Mouse (Mus musculus): ENCODE results near the gene 4933415A04Rik. TPM values are rescaled to one million over a fixed set of nuclear protein-coding genes. Genes with fewer than 3 reads are reported as not detected.
A peak's percentile ranks its signal among the peaks of the same experiment; 100 is the strongest.

The 4933415A04Rik gene
- polyA plus RNA-seq, 1 experiment from 2014 or later = 3.3 TPM

DNA sequence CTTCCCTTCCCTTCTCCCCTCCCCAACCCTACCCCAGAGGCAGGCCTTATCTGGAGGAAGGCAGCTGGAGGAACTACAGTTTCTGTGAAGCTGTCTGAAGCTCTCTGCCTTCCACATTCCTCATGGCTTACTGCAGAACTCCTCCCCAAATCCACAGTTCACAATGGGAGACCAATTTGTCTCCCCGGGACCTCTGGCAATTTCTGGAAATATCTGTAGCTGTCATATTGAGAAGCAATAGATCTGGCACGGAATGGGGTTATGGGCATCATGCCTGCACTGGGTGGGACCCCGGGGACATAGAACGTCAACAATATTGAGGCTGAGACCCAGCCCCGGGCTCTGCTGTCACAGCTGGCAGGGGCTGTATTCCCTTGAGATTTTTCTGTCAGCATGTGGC lies 31.1 kb downstream of the 4933415A04Rik start:
- H3K27ac ChIP-seq (ENCODE audit: low read length) = peak overlapping the region; percentile 18; the same call in 1 of the 2 replicates
- 35% methylated on average over 5 of the region's 5 CpGs for WGBS
- no peak overlapping the region for H3K4me2 ChIP-seq (ENCODE audit: low read length)
- no peak overlapping the region for H3K9ac ChIP-seq (replicated peaks; ENCODE audit: low read depth, low read length)
- no peaks in the 10 kb centered on the region for H3K27me3 ChIP-seq (replicated peaks; ENCODE audit: control insufficient read depth, insufficient read depth, low read length)
- ATAC-seq = peak; percentile 29
- H3K36me3 ChIP-seq (ENCODE audit: control insufficient read depth, insufficient read depth) = no peaks in the 10 kb centered on the region
- no peak overlapping the region for H3K4me3 ChIP-seq (replicated peaks; ENCODE audit: low read length)
- peaks cover 8% of the 10 kb centered on the region for H3K4me1 ChIP-seq (replicated peaks; ENCODE audit: control insufficient read depth, insufficient read depth, low read length)
- no peaks in the 10 kb centered on the region for H3K9me3 ChIP-seq (ENCODE audit: control insufficient read depth, low read length)

DNA sequence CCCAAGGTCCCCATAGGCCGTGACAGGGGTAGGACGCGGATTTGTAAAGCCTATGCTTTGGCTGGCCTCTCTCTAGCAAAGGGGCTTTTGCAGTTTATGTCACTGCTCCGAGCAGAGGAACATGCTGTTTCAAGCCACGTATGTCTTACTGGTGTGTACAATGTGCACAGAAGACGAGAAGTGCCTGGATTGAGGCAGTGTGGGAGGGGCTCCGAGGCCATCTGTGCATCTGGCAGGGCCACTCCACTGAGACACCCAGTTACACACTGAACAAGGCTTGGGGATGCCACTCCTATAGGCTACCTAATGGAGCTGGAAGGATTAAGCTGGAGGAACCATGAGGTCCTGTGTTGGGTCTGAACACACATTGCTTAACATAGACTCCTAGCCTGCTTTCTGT lies 31.6 kb downstream of the 4933415A04Rik start:
- peak; percentile 82 for ATAC-seq
- Histone ChIP-seq H3K9me3 (ENCODE audit: control insufficient read depth, low read length) (no peaks in the 10 kb centered on the region), H3K4me1 (replicated peaks; ENCODE audit: control insufficient read depth, insufficient read depth, low read length) (peaks cover 7% of the 10 kb centered on the region; the same call in 1 of the 2 replicates), H3K4me3 (replicated peaks; ENCODE audit: low read length) (no peak overlapping the region), H3K27me3 (replicated peaks; ENCODE audit: control insufficient read depth, insufficient read depth, low read length) (no peaks in the 10 kb centered on the region), H3K36me3 (ENCODE audit: control insufficient read depth, insufficient read depth) (no peaks in the 10 kb centered on the region), H3K4me2 (ENCODE audit: low read length) (no peak overlapping the region), H3K27ac (ENCODE audit: low read length) (peak overlapping the region; percentile 18; the same call in 1 of the 2 replicates), H3K9ac (replicated peaks; ENCODE audit: low read depth, low read length) (no peak overlapping the region)
- 56% methylated on average over 7 of the region's 7 CpGs for WGBS

DNA sequence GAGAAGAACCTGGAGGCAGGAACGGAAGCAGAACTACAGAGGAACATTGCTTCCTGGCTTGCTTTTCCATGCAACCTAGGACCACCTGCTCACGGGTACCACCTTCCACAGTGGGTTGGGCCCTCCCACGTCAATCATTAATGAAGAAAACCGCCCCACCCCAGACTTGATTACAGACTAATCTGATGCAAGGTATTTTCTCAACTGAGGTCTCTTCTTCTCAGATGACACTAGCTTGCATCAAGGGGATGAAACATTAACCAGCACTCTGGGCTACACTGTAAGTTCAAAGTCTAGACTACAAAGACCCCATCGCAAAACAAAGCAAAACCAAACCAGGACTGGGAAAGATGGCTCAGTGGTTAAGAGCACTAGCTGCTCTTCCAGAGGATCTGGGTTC lies 34.9 kb downstream of the 4933415A04Rik start:
- H3K4me3 ChIP-seq (replicated peaks; ENCODE audit: low read length) = no peak overlapping the region
- no peak overlapping the region for H3K4me2 ChIP-seq (ENCODE audit: low read length)
- H3K9me3 ChIP-seq (ENCODE audit: control insufficient read depth, low read length) = no peaks in the 10 kb centered on the region
- H3K4me1 ChIP-seq (replicated peaks; ENCODE audit: control insufficient read depth, insufficient read depth, low read length) = peaks cover 15% of the 10 kb centered on the region
- no peaks in the 10 kb centered on the region for H3K36me3 ChIP-seq (ENCODE audit: control insufficient read depth, insufficient read depth)
- H3K27ac ChIP-seq (ENCODE audit: low read length) = no peak overlapping the region
- H3K9ac ChIP-seq (replicated peaks; ENCODE audit: low read depth, low read length) = no peak overlapping the region
- 85% methylated on average over 5 of the region's 5 CpGs for WGBS
- no peak for ATAC-seq
- H3K27me3 ChIP-seq (replicated peaks; ENCODE audit: control insufficient read depth, insufficient read depth, low read length) = no peaks in the 10 kb centered on the region

DNA sequence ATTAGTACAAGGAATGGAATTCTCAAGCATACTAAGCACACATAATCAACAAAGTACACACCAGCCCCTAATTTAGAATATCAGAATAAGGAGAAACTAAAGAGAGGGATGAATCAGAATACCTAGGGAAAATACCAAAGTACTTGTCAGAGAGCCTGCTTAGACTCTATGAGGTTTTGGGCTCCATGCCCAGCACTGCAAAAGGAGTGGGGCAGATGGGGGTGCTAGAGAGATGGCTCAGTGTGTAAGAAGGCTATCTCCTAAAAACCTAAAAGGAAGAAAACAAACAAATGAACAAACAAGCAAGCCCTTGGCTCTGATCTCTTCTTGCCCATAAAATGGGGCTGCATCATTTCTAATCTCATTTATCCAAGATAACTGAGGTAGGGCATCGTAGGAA lies 37.5 kb downstream of the 4933415A04Rik start:
- Histone ChIP-seq H3K4me3 (replicated peaks; ENCODE audit: low read length) (no peak overlapping the region), H3K4me2 (ENCODE audit: low read length) (no peak overlapping the region), H3K27ac (ENCODE audit: low read length) (no peak overlapping the region), H3K9me3 (ENCODE audit: control insufficient read depth, low read length) (no peaks in the 10 kb centered on the region), H3K4me1 (replicated peaks; ENCODE audit: control insufficient read depth, insufficient read depth, low read length) (peaks cover 15% of the 10 kb centered on the region), H3K27me3 (replicated peaks; ENCODE audit: control insufficient read depth, insufficient read depth, low read length) (no peaks in the 10 kb centered on the region), H3K36me3 (ENCODE audit: control insufficient read depth, insufficient read depth) (no peaks in the 10 kb centered on the region), H3K9ac (replicated peaks; ENCODE audit: low read depth, low read length) (no peak overlapping the region)
- ATAC-seq = no peak
- 89% methylated on average over 1 of the region's 1 CpGs for WGBS

DNA sequence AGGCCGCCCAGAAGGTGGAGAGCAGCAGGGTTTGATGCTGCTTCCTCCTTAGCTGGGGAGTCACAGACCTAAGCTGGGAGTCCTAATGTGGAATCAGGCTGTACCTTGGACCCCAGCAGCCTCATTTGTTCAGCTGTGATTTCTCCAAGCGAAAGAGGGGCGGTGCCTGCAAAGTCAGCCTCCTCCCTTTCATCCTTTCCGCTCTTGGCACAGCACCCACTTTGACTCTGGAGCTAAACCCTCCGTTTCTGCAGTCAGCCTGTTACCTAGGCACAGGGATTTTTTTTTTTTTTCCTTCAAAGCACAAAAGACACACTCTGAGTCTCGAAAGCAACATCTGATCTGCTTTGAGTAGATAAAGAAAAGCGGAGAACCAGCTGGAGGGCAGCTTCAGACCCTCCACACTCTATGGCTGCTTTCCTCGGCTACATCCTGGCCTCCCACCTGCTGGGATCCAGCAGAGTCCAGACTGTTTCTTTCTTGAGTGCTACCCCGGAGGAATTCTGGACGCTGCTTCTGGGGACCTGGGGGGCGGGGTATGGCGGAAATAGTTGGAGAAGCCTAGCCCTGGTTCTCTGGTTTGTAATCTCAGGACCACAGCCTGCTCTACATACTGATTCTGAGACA lies 39.6 kb downstream of the 4933415A04Rik start:
- Histone ChIP-seq H3K4me2 (ENCODE audit: low read length) (peak overlapping the region; percentile 33), H3K4me3 (replicated peaks; ENCODE audit: low read length) (peak overlapping the region; percentile 3; the same call in 1 of the 2 replicates), H3K27me3 (replicated peaks; ENCODE audit: control insufficient read depth, insufficient read depth, low read length) (no peaks in the 10 kb centered on the region), H3K4me1 (replicated peaks; ENCODE audit: control insufficient read depth, insufficient read depth, low read length) (peaks cover 15% of the 10 kb centered on the region), H3K27ac (ENCODE audit: low read length) (peak overlapping the region; percentile 1; the same call in 1 of the 2 replicates), H3K9ac (replicated peaks; ENCODE audit: low read depth, low read length) (peak overlapping the region; percentile 5), H3K9me3 (ENCODE audit: control insufficient read depth, low read length) (no peaks in the 10 kb centered on the region), H3K36me3 (ENCODE audit: control insufficient read depth, insufficient read depth) (no peaks in the 10 kb centered on the region)
- peak; percentile 61 for ATAC-seq
- 7% methylated on average over 12 of the region's 12 CpGs for WGBS

DNA sequence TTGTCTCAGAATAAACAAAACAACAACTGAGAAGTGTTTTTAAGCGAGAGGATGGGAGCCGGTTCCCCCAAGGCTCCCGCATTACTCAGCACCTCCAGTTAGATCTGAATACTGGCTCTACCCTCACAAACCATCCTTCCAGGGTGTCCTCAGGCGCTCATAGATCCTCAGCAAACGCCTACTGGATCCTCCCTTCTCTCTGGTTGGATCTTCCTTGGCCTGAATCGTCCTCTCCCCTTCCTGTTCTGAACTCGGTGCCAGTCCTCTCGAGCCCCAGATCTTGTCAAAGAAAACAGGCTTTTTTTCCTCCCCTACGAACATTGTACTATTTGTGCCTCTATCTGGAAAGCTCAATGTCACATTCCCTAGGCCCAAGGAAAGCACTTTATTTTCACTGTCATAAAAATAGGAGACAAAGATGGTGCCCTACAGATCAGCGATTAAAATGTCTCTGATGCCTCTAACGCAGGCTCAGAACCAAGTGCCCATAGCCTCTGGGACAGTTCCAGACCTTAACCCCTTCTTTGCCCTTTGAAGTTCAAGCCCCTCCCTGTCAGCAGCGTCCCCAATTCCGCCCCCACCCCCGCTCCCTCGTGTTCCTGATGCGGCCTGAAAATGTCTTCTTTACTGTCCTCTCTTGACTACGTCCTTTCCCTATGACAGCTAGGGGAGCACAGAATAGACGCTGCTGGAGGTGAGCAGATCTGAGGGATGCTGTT lies 40.2 kb downstream of the 4933415A04Rik start:
- peak overlapping the region; percentile 33 for H3K4me2 ChIP-seq (ENCODE audit: low read length)
- H3K9me3 ChIP-seq (ENCODE audit: control insufficient read depth, low read length) = no peaks in the 10 kb centered on the region
- no peak overlapping the region for H3K4me3 ChIP-seq (replicated peaks; ENCODE audit: low read length)
- ATAC-seq = peak; percentile 32; the same call in 1 of the 2 replicates
- H3K27ac ChIP-seq (ENCODE audit: low read length) = peak overlapping the region; percentile 1; the same call in 1 of the 2 replicates
- WGBS = 36% methylated on average over 18 of the region's 18 CpGs
- peaks cover 15% of the 10 kb centered on the region for H3K4me1 ChIP-seq (replicated peaks; ENCODE audit: control insufficient read depth, insufficient read depth, low read length)
- H3K9ac ChIP-seq (replicated peaks; ENCODE audit: low read depth, low read length) = no peak overlapping the region
- H3K27me3 ChIP-seq (replicated peaks; ENCODE audit: control insufficient read depth, insufficient read depth, low read length) = no peaks in the 10 kb centered on the region
- H3K36me3 ChIP-seq (ENCODE audit: control insufficient read depth, insufficient read depth) = no peaks in the 10 kb centered on the region

DNA sequence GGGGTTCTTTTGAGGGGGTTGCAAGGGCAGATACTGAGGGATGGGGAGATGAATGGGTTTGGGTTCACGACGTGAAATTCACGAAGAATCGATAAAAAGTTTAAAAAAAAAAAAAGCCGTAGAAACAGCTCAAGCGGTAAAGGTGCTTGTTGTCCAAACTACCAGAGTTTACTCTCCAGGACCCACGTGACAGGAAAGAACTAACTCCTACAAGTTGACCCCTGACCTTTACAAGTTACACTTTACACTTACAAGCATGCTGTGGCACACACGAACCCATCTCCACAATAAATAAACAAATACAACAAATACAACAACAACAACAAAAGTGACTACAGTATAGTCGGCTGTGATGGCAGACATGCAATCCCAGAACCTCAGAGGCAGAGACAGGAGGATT lies 44.8 kb downstream of the 4933415A04Rik start:
- 90% methylated on average over 9 of the region's 9 CpGs for WGBS

DNA sequence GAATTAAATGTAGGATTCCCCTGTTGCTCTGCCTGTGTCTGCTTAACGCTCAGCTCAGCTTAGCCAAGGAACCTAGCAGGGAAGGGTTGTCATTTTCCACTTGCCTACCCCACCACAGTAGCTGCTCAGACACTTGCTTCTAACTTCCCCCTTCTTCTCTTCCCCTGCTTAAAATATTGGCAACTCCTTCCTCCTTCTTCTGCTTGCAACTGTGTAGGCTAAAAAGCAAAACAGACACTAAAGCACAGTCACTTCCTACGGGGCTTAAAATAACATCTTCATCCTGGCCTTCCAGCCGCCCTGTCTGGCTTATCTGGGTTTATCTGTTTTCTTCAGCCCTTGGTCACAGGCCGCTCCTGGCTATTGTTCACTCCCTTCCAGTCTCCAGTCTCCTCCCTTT lies 45.7 kb downstream of the 4933415A04Rik start:
- H3K27me3 ChIP-seq (replicated peaks; ENCODE audit: control insufficient read depth, insufficient read depth, low read length) = no peaks in the 10 kb centered on the region
- H3K4me2 ChIP-seq (ENCODE audit: low read length) = no peak overlapping the region
- no peak overlapping the region for H3K27ac ChIP-seq (ENCODE audit: low read length)
- WGBS = 59% methylated on average over 4 of the region's 4 CpGs
- no peaks in the 10 kb centered on the region for H3K36me3 ChIP-seq (ENCODE audit: control insufficient read depth, insufficient read depth)
- no peak overlapping the region for H3K9ac ChIP-seq (replicated peaks; ENCODE audit: low read depth, low read length)
- no peak overlapping the region for H3K4me3 ChIP-seq (replicated peaks; ENCODE audit: low read length)
- H3K4me1 ChIP-seq (replicated peaks; ENCODE audit: control insufficient read depth, insufficient read depth, low read length) = peaks cover 6% of the 10 kb centered on the region; the same call in 1 of the 2 replicates
- H3K9me3 ChIP-seq (ENCODE audit: control insufficient read depth, low read length) = no peaks in the 10 kb centered on the region
- ATAC-seq = no peak

More for the DNA sequence above, 44.8 kb downstream of the 4933415A04Rik start:
- H3K4me3 ChIP-seq (replicated peaks; ENCODE audit: low read length) = no peak overlapping the region
- H3K36me3 ChIP-seq (ENCODE audit: control insufficient read depth, insufficient read depth) = no peaks in the 10 kb centered on the region
- H3K9me3 ChIP-seq (ENCODE audit: control insufficient read depth, low read length) = no peaks in the 10 kb centered on the region
- H3K4me2 ChIP-seq (ENCODE audit: low read length) = no peak overlapping the region
- no peaks in the 10 kb centered on the region for H3K27me3 ChIP-seq (replicated peaks; ENCODE audit: control insufficient read depth, insufficient read depth, low read length)
- ATAC-seq = no peak
- no peak overlapping the region for H3K27ac ChIP-seq (ENCODE audit: low read length)
- peaks cover 14% of the 10 kb centered on the region for H3K4me1 ChIP-seq (replicated peaks; ENCODE audit: control insufficient read depth, insufficient read depth, low read length)
- no peak overlapping the region for H3K9ac ChIP-seq (replicated peaks; ENCODE audit: low read depth, low read length)

DNA sequence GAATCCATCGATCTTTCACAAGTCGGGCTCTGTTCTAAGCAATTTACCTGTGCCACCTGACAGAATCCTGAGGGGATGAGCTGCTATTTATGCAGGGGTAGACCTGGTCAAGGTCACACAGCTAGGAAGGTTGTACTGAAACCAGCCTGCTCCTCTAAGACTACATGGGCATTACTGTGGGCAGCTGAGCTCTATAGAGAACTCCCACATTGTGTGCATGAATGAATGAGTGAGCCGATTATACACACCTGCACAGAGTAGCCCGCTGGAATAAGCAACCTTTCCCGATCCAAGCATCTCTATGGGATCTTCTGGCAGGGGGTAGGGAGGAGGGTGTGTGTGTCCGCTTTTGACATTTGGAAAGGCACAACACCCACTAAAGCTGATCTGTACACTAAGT lies 46.3 kb downstream of the 4933415A04Rik start:
- no peak overlapping the region for H3K4me3 ChIP-seq (replicated peaks; ENCODE audit: low read length)
- WGBS = 79% methylated on average over 6 of the region's 6 CpGs
- no peak overlapping the region for H3K27ac ChIP-seq (ENCODE audit: low read length)
- ATAC-seq = peak; percentile 23; the same call in 1 of the 2 replicates
- H3K9ac ChIP-seq (replicated peaks; ENCODE audit: low read depth, low read length) = no peak overlapping the region
- H3K27me3 ChIP-seq (replicated peaks; ENCODE audit: control insufficient read depth, insufficient read depth, low read length) = no peaks in the 10 kb centered on the region
- H3K4me1 ChIP-seq (replicated peaks; ENCODE audit: control insufficient read depth, insufficient read depth, low read length) = peaks cover 6% of the 10 kb centered on the region; the same call in 1 of the 2 replicates
- no peaks in the 10 kb centered on the region for H3K9me3 ChIP-seq (ENCODE audit: control insufficient read depth, low read length)
- no peaks in the 10 kb centered on the region for H3K36me3 ChIP-seq (ENCODE audit: control insufficient read depth, insufficient read depth)
- no peak overlapping the region for H3K4me2 ChIP-seq (ENCODE audit: low read length)
